Mouse (Mus musculus) adrenal gland (tissue): ENCODE measurements around the gene Wbp1.

Source experiments
- intact Hi-C: fragments of 180-260 bp; cut with DNase I; formaldehyde crosslinking; loops from one replicate; pipeline ENCODE4 v1.15.1; 2025

Wbp1 gene

DNA sequence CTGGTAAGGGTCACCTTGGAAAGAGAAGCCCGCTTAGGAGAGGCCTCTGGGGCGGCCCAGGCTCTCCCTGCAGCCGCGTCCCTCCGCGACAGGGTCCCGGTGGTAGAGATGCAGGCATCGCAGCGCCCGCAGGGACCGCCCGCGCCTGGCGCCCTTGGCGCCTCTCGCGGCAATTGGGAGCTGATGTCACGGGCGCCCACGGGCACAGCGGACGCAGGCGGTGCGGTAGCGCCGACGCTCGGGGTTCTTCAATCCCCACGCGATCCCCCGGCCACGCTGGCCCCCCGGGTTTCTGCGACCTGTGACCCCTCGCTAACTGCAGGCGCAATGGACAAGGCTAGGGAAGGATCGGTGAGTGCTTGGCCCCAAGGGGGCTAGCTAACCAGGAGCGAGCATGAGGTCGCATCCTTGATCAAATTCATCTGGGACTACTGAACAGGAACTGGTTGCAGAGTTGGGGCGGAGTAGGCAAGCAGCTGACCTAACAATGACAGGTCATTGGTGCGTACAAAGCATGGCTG lies 20.9 kb upstream of the Wbp1 start:
- intact Hi-C loops, result no loop called here

DNA sequence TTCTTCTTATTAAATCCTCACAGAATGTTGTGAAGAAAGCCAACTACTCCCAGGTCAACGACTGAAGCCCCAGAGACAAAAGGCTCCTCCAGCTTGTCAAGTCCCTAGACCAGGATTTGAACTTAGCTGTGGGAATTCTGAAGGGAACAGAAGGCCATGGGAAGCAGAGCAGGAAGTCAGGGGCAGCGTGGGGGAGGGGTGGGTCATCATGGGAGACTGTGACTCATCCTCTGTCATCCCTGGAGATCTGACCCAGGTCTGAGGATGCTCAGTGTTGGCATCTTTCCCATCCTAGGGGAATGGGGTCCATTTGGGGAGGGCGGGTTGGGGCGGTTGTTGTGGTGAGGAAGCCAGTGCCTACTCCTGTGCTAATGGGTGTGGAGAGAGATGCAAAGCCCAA lies 20.3 kb upstream of the Wbp1 start:
- intact Hi-C loops, result no loop called here

GRCm38 (mm10) chr6:83140044-83140443 lies 18.7 kb upstream of the Wbp1 start:
- intact Hi-C loops, result no loop called here

DNA sequence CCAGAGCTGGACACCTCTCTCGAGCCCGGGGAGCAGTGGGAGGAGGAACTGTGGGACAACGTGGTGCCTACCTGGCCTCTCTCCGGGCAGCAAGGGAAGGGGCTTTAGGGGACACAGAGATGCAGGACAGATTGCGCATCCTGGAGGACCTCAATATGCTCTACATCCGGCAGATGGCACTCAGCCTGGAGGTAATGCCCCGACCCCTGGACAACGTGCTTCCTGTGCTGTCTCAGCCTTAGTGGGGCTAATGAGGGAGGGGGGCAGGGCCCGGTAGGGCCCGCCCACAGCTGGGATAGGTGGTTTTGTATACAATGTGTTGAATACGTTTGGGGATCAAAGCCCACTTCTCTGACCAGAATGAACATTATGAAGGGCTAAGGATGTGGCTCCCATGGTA lies 16.7 kb upstream of the Wbp1 start:
- intact Hi-C loops, result no loop called here

- intact Hi-C loops, result no loop called here
Observed at GRCm38 (mm10) chr6:83137576-83137950, 16.2 kb upstream of the Wbp1 start.

- intact Hi-C loops, result no loop called here
Observed at GRCm38 (mm10) chr6:83136881-83137575, 15.7 kb upstream of the Wbp1 start.

GRCm38 (mm10) chr6:83136291-83136880 lies 15.0 kb upstream of the Wbp1 start:
- intact Hi-C loops, result no loop called here

- intact Hi-C loops, result no loop called here
Observed at GRCm38 (mm10) chr6:83135571-83136161, 14.3 kb upstream of the Wbp1 start.

DNA sequence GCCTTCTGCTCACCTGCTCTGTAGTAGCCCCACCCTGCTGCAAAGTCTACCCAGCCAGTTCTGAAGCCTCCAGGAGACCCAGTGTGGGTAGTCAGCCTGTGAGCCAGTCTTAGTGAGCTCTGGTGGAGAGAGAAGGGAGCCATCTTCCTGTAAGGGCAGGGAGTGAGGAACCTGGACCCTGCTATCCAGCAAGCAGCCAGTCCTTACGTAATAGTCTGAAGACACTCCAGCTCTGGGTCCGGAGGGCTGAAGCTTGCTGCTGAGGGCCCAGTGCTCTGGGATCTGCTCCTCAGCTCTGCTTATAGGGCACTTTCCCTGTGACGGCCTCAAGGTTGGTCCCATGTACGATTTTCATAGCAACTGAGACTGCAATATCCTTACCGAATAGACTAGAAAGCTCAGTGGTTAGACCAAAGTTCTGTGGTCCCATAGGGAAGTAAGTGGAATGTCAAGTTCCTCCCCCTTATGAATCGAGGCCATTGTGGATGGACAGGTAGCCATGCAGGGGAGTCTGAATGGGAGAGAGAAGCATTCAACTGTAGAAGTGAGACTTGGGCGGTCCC lies 13.7 kb upstream of the Wbp1 start, which contains the start of gene Rtkn:
TSS of gene Rtkn (plus strand) at position 513 of the 563 bp plus-strand sequence.
- intact Hi-C loops, result no loop called here

DNA sequence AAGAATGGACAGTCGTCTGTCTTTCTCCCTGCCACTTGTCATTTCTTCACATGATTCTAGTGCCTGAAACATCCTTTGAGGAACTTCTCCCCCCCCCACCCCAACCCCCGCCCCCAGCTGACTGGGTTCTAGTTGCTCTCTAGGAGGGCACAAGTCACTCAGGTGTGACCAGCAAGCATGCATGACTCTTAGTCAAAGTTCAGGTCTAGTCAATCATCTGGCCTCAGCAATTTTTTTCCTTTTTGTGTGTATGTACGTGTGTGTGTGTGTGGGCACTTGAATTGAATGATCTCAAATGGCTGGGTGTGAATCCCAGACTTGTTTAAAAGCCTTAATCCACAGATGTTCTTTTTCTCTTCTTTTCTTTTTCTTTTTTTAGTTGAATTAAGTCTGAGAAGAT lies 12.9 kb upstream of the Wbp1 start:
- intact Hi-C loops, result no loop called here

DNA sequence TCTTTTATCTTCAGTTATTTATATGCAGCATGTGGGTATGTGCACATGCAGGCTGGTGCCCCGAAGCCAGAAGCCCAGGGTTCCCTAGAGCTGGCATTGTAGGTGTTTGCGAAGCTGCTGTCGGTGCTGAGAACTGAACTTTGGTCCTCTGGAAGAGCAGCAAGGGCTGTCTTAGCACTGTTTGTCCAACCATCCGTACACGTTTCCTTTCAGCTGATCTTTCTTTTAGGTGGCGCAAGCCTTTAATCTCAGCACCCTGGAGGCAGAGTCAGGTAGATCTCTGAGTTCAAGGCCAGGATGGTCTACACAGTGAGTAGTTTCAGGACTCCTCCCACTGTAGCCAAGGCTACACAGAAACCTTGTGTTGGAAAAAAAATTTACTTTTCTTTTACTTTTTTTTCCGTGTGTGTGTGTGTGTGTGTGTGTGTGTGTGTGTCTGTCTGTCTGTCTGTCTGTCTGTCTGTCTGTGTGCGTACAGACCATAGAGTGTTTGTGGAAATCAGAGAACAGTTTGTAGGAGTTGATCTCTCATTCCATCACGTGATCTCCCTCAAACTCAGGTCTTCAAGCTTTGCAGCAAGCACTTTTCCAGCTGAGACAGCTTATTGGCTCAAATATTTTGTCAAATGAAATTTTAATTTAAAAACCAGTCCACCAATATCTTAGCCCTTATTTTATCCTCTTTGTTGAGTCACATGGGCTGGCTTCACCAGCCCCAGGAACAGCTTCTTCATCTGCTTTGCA lies 11.0 kb upstream of the Wbp1 start:
- intact Hi-C loops, result no loop called here

GRCm38 (mm10) chr6:83131469-83132034 lies 10.2 kb upstream of the Wbp1 start:
- intact Hi-C loops, result no loop called here

DNA sequence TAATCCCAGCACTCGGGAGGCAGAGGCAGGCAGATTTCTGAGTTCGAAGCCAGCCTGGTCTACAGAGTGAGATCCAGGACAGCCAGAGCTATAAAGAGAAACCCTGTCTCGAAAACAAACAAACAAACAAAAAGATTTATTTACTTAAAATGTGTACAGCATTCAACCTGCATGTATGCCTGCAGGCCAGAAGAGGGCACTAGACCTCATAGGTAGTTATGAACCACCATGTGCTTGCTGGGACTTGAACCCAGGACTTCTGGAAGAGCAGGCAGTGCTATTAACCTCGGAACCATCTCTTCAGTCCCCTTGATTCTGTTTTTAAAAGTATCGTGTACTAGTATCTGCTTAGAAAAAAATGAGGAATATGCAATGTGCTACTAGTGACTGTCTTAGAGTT lies 6.1 kb upstream of the Wbp1 start:
- intact Hi-C loops, result no loop called here

DNA sequence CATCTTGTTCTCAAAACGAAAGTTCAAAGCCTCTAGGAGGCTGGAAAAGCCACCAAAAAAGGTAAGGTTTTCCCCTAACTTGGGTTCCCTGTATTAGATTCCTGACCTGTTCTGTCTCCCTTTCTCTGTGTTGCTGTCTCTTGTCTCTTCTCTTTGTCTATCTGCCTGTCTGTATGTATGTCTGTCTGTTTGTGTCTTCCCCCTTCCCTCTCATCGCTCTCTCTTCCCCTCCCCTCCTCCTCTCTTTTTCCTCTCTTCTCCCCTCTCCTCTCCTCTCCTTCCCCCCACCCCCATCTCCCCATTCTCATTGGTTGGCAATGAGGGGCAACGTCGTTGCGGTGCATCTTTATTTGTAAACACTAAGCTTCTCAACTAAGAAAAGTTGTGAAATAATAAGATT lies 4.0 kb upstream of the Wbp1 start, which contains the start of gene Ino80b:
TSS of gene Ino80b (minus strand) at position 101 of the 400 bp plus-strand sequence.
- intact Hi-C loops, result no loop called here

DNA sequence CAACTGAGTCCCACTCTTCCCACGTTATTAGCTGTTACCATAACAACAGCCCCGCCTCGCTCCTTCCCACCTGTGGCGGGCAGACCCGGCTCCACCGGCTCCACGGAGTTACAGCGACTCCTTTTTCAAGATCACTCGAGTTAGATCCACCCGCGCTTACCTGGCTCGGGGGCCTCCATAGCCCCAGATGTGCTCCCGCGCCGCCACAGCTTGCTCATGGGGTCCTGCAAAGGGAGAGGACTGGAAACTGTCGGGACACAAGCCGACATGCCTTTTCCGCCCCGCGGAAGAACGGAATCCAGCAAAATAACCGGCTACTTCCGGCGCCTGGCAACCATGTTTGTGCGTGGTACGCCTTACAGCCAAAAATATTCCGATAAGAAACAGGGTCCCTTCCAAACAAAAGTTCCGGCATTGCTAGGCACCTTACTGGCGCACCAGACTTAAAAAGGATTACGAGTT lies 3.5 kb upstream of the Wbp1 start:
- intact Hi-C loops, result loop anchor here (5.0 kb wide), 1 partner anchor 32 kb away; the partner anchor contains the start of genes 1700003E16Rik and Wdr54

DNA sequence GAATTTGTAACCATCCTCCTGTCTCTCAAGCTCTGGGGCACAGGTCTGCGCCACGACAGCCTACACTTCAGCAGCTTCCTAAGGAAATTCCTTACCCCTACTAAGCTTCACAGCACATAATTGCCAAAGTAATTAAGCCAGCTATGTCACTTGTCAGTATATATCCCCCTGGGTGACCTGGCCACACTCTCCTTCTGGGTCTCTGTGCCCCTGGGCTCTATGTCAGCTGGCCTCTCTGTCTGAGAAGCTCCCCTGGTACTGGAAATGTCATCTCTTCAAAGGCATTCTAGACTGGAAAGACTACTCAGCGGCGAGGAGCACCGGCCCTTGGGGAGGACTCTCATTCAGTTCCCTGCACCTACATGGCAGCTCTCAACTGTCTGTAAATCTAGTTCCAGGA lies 1.6 kb upstream of the Wbp1 start:
- intact Hi-C loops, result loop anchor here (5.0 kb wide), 1 partner anchor 34 kb away; the partner anchor contains the start of genes 1700003E16Rik and Wdr54

GRCm38 (mm10) chr6:83121863-83122710 lies 728 bp upstream of the Wbp1 start:
- intact Hi-C loops, result loop anchor here (5.0 kb wide), 1 partner anchor 35 kb away; the partner anchor contains the start of genes 1700003E16Rik and Wdr54

- intact Hi-C loops, result loop anchor here (5.0 kb wide), 1 partner anchor 38 kb away; the partner anchor contains the start of genes 1700003E16Rik and Wdr54
Observed at GRCm38 (mm10) chr6:83119734-83120051, 1.7 kb downstream of the Wbp1 start.

- intact Hi-C loops, result no loop called here
Observed at GRCm38 (mm10) chr6:83118825-83119733, 2.3 kb downstream of the Wbp1 start.
